Mouse (Mus musculus) T-cell, adult 2 months (primary cell): Measurements from ENCODE around the gene Rnf41.
A peak's percentile ranks its signal among the peaks of the same experiment; 100 is the strongest.

Experiments used
- DNase-seq: peaks from one replicate; pipeline ENCODE4 v3.0.0; 2022; ENCODE audit warnings: low spot score

Gene Rnf41

GRCm38 (mm10) chr10:128429454-128429853 is 18.0 kb downstream of the Rnf41 start:
- DNase-seq, result no peak

GRCm38 (mm10) chr10:128433417-128433816 is 22.0 kb downstream of the Rnf41 start:
- DNase-seq, result no peak

- peak; percentile 71 for DNase-seq
Observed at GRCm38 (mm10) chr10:128434681-128435080, 23.2 kb downstream of the Rnf41 start.

- DNase-seq, result no peak
Observed at GRCm38 (mm10) chr10:128435186-128435823, 23.8 kb downstream of the Rnf41 start.

GRCm38 (mm10) chr10:128435873-128436272 is 24.4 kb downstream of the Rnf41 start:
- no peak for DNase-seq

GRCm38 (mm10) chr10:128436376-128436775 is 24.9 kb downstream of the Rnf41 start:
- no peak for DNase-seq

- peak; percentile 43 for DNase-seq
Observed at GRCm38 (mm10) chr10:128438675-128439279, 27.3 kb downstream of the Rnf41 start.

GRCm38 (mm10) chr10:128440407-128440806 is 28.9 kb downstream of the Rnf41 start:
- no peak for DNase-seq

- no peak for DNase-seq
Observed at GRCm38 (mm10) chr10:128441324-128442119, 30.1 kb downstream of the Rnf41 start.

- no peak for DNase-seq
Observed at GRCm38 (mm10) chr10:128442718-128443117, 31.3 kb downstream of the Rnf41 start.

GRCm38 (mm10) chr10:128444354-128444753 is 32.9 kb downstream of the Rnf41 start:
- DNase-seq, result no peak

- DNase-seq, result no peak
Observed at GRCm38 (mm10) chr10:128445407-128445806, 34.0 kb downstream of the Rnf41 start.

GRCm38 (mm10) chr10:128451014-128451413 is 39.6 kb downstream of the Rnf41 start:
- DNase-seq, result no peak

GRCm38 (mm10) chr10:128454471-128454870 is 43.0 kb downstream of the Rnf41 start:
- no peak for DNase-seq

- DNase-seq, result peak; percentile 80
Observed at GRCm38 (mm10) chr10:128455280-128455679, 43.8 kb downstream of the Rnf41 start.

- DNase-seq, result no peak
Observed at GRCm38 (mm10) chr10:128457676-128458075, 46.2 kb downstream of the Rnf41 start.

GRCm38 (mm10) chr10:128458348-128458718 is 46.9 kb downstream of the Rnf41 start:
- peak; percentile 75 for DNase-seq

- DNase-seq, result peak; percentile 82
Observed at GRCm38 (mm10) chr10:128458719-128459408, 47.4 kb downstream of the Rnf41 start, which contains the start of gene Smarcc2. Gene Smarcc2 (plus strand): TSS chr10:128459248.

GRCm38 (mm10) chr10:128459409-128460269 is 48.2 kb downstream of the Rnf41 start:
- peak; percentile 40 for DNase-seq

GRCm38 (mm10) chr10:128460270-128460630 is 48.8 kb downstream of the Rnf41 start:
- DNase-seq, result no peak

GRCm38 (mm10) chr10:128474366-128474765 is 62.9 kb downstream of the Rnf41 start:
- DNase-seq, result no peak
